Mouse (Mus musculus): ENCODE measurements at regions not wholly inside any gene's neighbourhood (a gene's known extent, or its start where the extent isn't known, plus 50 kb on each side); places are given as distances from the start of the nearest gene placed in this dataset.
A peak's percentile ranks its signal among the peaks of the same experiment; 100 is the strongest.

DNA sequence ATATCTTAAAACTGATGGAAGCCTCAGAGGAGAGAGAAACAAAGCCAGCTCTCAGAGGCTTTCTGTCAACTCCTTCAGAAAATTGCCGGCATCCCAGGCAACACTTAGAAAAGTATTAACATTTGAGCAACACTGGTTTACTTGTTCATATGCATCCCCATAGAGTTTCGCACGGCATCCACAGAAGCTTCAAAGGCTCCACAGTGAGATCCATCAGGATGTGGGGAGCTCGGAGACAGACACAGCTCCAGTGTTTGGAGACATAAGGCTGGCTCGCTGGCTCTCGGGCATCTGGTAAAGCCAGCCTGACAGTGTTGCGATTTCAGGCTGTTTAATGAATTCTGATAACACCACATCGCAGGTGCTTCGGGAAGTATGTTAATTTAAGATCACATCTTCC lies 324.7 kb upstream of the Spred2 start:
- no peaks in the 10 kb centered on the region for H3K9me3 ChIP-seq
- H3K27me3 ChIP-seq: no peaks in the 10 kb centered on the region
- H3K9ac ChIP-seq: no peak overlapping the region
- H3K36me3 ChIP-seq: no peaks in the 10 kb centered on the region
- ATAC-seq (ENCODE audit: low FRiP score): no peak
- H3K4me1 ChIP-seq (replicated peaks): peaks cover 8% of the 10 kb centered on the region
- WGBS: 70% methylated on average over 9 of the region's 9 CpGs
- H3K4me3 ChIP-seq: no peak overlapping the region
- H3K4me2 ChIP-seq: no peak overlapping the region
- 0 out of 2 replicates have a peak overlapping the region, but pooled peaks have one; percentile 55 for H3K27ac ChIP-seq

DNA sequence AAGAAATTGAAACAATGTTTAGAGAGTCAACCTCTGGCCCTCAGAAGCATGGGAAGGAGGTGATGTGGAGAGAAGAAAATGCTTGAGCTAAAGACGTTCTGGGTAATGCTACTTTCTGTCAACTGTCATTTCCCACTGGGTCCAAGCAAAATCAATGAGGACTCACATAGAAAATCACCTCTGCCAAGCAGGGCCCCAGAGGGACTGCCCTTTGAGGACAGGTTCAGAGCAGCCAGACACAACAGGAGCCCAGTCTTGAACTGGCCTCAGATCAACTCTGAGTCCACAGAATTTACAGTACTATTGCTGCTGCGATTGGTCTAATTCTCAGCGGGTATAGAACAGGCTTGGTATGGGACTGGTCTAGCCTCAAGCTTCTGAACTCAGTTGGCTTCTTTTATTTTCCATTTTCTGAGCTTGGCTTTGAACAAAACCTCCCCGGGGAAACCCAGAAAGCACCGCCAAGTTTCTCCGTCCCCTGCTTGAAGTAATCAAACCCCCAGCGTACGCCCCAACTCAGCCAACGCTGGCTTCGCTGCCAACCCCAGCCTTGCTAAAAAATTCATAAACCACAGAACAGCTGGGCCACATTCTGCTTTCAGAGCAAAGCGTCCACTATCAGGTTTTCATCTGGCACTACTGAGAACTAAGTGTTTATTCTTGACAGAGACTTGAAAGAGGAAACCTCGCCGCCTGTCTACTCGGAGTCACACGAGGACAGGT lies 322.8 kb upstream of the Spred2 start:
- Histone ChIP-seq H3K36me3 (no peaks in the 10 kb centered on the region), H3K4me2 (no peak overlapping the region), H3K27me3 (no peaks in the 10 kb centered on the region), H3K9me3 (no peaks in the 10 kb centered on the region), H3K27ac (no peak overlapping the region), H3K9ac (no peak overlapping the region), H3K4me1 (replicated peaks) (peaks cover 11% of the 10 kb centered on the region), H3K4me3 (no peak overlapping the region)
- WGBS: 86% methylated on average over 15 of the region's 15 CpGs
- ATAC-seq (ENCODE audit: low FRiP score): no peak

DNA sequence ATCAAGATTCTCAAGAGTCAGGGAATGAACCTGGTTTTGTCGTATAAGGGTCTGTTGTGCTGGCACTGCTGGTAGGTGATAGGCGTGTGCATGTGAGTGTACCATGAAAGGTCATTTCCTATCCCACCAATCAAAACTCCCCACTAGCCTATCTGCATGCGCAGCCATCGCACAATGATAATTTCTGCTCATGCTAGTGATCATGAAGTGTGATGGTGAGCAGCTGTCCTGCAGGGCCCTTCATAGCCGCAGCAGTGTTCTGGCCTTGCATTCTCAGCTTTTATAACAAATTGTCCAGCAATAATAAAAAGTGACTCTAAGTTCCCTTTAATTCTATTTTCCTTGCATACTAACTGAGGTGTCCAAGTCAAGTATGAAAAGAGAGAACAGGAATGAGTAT lies 321.7 kb upstream of the Spred2 start:
- H3K4me1 ChIP-seq (replicated peaks): peaks cover 11% of the 10 kb centered on the region
- no peaks in the 10 kb centered on the region for H3K36me3 ChIP-seq
- H3K4me2 ChIP-seq: no peak overlapping the region
- H3K4me3 ChIP-seq: no peak overlapping the region
- H3K27me3 ChIP-seq: no peaks in the 10 kb centered on the region
- 88% methylated on average over 5 of the region's 5 CpGs for WGBS
- no peak overlapping the region for H3K27ac ChIP-seq
- no peak for ATAC-seq (ENCODE audit: low FRiP score)
- H3K9me3 ChIP-seq: no peaks in the 10 kb centered on the region
- H3K9ac ChIP-seq: no peak overlapping the region

DNA sequence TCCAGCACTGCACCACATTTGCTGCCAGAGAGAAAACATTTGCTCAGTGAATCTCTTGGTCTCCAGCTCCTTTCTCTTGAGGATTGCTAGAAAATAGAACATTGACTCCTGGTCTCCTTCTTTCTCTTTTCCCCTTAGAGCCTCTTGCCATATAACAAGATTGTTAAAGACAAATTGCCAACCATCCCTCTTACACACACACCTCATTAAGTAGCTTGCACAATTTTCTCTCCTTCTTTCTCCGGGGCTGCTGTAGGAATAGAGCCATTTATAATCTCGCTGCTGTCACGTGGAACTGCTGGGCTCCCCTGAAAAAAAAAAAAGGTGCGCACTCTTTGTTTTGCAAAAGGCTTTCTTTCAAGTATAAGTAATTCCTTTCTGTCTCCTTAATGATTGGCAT lies 318.6 kb upstream of the Spred2 start:
- H3K4me2 ChIP-seq: no peak overlapping the region
- WGBS: 38% methylated on average over 4 of the region's 4 CpGs
- H3K27ac ChIP-seq: peak overlapping the region; percentile 66
- ATAC-seq (ENCODE audit: low FRiP score): no peak
- no peak overlapping the region for H3K4me3 ChIP-seq
- H3K9me3 ChIP-seq: no peaks in the 10 kb centered on the region
- H3K9ac ChIP-seq: no peak overlapping the region
- H3K4me1 ChIP-seq (replicated peaks): 0 out of 2 replicates have a peak, but pooled peaks cover 8% of the 10 kb centered on the region
- no peaks in the 10 kb centered on the region for H3K36me3 ChIP-seq
- H3K27me3 ChIP-seq: no peaks in the 10 kb centered on the region

DNA sequence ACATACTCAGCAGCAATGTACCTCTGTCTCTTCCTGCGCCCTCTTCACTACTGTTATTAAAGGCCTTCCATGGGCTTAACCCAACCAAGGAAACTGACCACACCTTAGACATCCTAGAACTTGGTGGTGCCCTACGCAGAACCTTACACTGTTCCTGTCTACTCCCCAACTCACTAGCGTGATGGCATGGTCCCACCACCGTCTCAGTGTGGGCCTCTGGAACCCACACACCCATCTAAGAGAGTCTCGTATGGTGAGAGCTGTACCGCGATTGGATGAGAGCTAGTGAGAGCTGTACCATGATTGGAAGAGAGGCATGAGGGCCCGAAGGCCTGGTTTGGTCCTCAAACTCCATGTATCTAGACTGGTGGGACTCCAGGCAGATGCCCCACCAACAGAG lies 317.2 kb upstream of the Spred2 start:
- Histone ChIP-seq H3K4me3 (no peak overlapping the region), H3K4me2 (no peak overlapping the region), H3K9me3 (no peaks in the 10 kb centered on the region), H3K36me3 (no peaks in the 10 kb centered on the region), H3K27ac (no peak overlapping the region), H3K4me1 (replicated peaks) (0 out of 2 replicates have a peak, but pooled peaks cover 8% of the 10 kb centered on the region), H3K27me3 (no peaks in the 10 kb centered on the region), H3K9ac (no peak overlapping the region)
- WGBS: 95% methylated on average over 8 of the region's 8 CpGs
- ATAC-seq (ENCODE audit: low FRiP score): no peak

DNA sequence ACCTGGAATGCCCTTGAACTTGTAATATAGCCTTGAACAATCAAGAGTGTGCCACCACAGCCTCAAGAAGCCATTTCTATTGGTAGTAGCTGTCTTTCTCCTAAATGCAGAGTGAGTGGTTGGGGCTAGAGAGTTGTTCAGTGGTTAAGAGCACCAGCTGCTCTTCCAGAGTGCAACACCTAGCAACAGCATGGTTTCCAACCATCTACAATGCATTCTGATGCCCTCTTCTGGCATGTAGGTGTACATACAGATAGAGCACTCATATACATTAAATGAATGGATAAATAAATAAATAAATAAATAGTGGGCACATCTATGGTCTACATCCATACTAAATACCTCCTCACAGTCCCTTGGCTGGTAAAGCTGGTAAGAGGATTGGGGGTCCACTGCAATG lies 316.2 kb upstream of the Spred2 start:
- ATAC-seq (ENCODE audit: low FRiP score): no peak
- H3K4me3 ChIP-seq: no peak overlapping the region
- H3K27me3 ChIP-seq: no peaks in the 10 kb centered on the region
- H3K9me3 ChIP-seq: no peaks in the 10 kb centered on the region
- H3K36me3 ChIP-seq: no peaks in the 10 kb centered on the region
- H3K4me2 ChIP-seq: no peak overlapping the region
- H3K9ac ChIP-seq: no peak overlapping the region
- H3K27ac ChIP-seq: no peak overlapping the region
- H3K4me1 ChIP-seq (replicated peaks): 0 out of 2 replicates have a peak, but pooled peaks cover 8% of the 10 kb centered on the region

DNA sequence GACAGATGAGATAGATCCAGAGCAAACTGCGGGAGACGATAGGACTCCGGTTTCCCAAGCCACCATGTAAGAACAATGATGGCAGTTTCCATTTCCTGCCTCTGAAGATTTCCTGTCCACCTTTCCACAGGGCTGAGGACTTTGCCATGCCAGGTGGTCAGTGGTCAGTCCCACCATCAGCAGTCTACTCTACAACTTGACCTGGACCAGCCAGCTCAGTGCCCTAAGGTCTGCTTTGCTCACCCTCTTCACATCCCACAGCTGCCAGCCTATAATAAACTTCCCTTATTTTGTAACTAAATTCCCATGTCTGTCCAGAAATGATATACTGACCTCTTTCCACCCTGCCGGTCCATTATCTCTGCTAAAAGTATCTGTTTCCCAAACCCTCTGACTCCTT lies 315.7 kb upstream of the Spred2 start:
- 93% methylated on average over 4 of the region's 4 CpGs for WGBS
- ATAC-seq (ENCODE audit: low FRiP score): no peak
- H3K27me3 ChIP-seq: no peaks in the 10 kb centered on the region

DNA sequence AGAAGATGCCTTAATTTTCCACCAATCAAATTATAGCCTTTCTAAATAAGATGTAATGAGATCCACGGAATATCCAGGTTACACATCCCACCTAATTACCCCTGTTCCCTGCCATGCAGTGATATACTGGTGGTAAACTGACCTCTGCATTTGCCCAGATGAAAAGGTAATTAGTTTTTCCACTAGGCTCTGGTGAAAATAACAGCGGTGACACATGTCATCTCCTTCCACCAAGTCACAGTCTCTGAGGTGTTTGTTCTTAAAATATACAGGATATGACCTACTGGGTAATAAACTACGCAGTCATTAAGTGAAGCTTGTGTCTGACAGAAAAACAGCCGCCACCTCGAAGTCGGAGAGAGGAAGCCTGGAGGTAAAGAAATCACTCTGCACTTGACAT lies 313.6 kb upstream of the Spred2 start:
- WGBS: 63% methylated on average over 6 of the region's 6 CpGs
- ATAC-seq (ENCODE audit: low FRiP score): no peak
- H3K4me2 ChIP-seq: no peak overlapping the region
- 0 out of 2 replicates have a peak, but pooled peaks cover 5% of the 10 kb centered on the region for H3K4me1 ChIP-seq (replicated peaks)
- H3K9me3 ChIP-seq: no peaks in the 10 kb centered on the region
- no peak overlapping the region for H3K27ac ChIP-seq
- H3K4me3 ChIP-seq: no peak overlapping the region
- H3K27me3 ChIP-seq: no peaks in the 10 kb centered on the region
- H3K9ac ChIP-seq: no peak overlapping the region
- H3K36me3 ChIP-seq: no peaks in the 10 kb centered on the region

More for the DNA sequence above, 315.7 kb upstream of the Spred2 start:
- Histone ChIP-seq H3K4me3 (no peak overlapping the region), H3K9me3 (no peaks in the 10 kb centered on the region), H3K4me2 (no peak overlapping the region), H3K27ac (no peak overlapping the region), H3K36me3 (no peaks in the 10 kb centered on the region), H3K9ac (no peak overlapping the region), H3K4me1 (replicated peaks) (0 out of 2 replicates have a peak, but pooled peaks cover 8% of the 10 kb centered on the region)

DNA sequence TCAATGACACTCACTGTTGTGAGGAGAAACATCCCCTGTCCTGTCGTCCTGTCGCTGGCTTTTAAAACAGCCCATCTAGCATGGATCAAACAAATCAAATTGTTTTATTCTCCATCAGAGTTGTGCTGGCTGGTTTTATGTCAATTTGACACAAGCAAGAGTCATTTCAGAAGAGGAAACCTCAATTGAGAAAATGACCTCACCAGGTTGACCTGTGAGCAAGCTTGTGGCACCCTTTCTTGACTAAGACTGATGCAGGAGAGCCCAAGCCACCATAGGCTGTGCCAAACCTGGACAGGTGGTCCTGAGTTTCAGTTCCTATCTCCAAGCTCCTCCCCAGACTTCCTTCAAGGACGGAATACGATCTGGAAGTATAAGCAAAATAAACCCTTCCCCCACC lies 313.0 kb upstream of the Spred2 start:
- H3K36me3 ChIP-seq: no peaks in the 10 kb centered on the region
- no peak overlapping the region for H3K4me2 ChIP-seq
- ATAC-seq (ENCODE audit: low FRiP score): no peak
- H3K9me3 ChIP-seq: no peaks in the 10 kb centered on the region
- no peak overlapping the region for H3K9ac ChIP-seq
- no peak overlapping the region for H3K27ac ChIP-seq
- H3K4me1 ChIP-seq (replicated peaks): 0 out of 2 replicates have a peak, but pooled peaks cover 3% of the 10 kb centered on the region
- no peaks in the 10 kb centered on the region for H3K27me3 ChIP-seq
- no peak overlapping the region for H3K4me3 ChIP-seq
- 91% methylated on average over 4 of the region's 4 CpGs for WGBS

DNA sequence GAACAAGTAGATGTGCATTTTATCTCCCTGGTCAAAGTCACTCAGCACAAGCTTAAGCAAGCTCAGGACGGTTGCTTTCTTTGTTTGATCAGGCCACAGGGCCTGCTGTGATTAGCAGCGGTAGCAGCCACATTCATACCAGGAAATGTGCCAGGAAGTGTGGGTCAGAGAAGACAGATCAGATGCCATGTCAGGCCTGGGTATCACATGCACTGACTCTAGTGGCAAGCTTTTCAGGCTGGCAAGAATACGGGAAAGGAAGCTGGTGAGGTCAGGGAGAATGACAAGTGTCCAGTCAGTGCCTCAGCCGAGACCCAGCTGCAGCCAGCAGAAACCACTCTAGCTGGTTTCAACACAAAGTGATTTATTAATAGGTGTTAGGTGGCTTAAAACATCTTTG lies 307.7 kb upstream of the Spred2 start:
- H3K36me3 ChIP-seq: no peaks in the 10 kb centered on the region
- H3K4me1 ChIP-seq (replicated peaks): no peaks in the 10 kb centered on the region
- H3K4me2 ChIP-seq: no peak overlapping the region
- no peaks in the 10 kb centered on the region for H3K9me3 ChIP-seq
- no peak overlapping the region for H3K9ac ChIP-seq
- H3K27me3 ChIP-seq: no peaks in the 10 kb centered on the region
- H3K4me3 ChIP-seq: no peak overlapping the region
- no peak overlapping the region for H3K27ac ChIP-seq
- ATAC-seq (ENCODE audit: low FRiP score): no peak
- 66% methylated on average over 4 of the region's 4 CpGs for whole genome bisulfite sequencing

DNA sequence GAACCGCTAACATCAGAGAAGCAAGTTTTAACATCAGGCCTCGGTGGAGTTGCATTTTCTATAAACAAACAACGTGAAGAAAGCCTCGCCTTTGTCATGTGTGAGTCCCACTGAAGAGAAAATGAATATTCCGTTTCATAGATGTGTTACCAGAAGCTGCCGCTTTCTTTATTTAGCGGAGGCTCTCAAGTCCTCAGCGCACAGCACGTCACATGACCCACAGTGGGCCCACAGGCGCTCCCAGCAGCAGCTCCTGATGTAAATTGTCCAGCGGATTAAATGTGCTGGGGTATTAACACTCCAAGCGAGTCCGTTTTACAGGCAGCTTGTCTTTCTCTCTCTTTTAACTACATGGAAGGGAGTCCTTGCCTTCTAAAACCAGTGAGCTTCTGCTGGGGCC lies 304.7 kb upstream of the Spred2 start:
- Histone ChIP-seq H3K9ac (no peak overlapping the region), H3K4me3 (no peak overlapping the region), H3K27ac (no peak overlapping the region), H3K27me3 (no peaks in the 10 kb centered on the region), H3K36me3 (no peaks in the 10 kb centered on the region), H3K9me3 (peaks cover 6% of the 10 kb centered on the region; the same call in 1 of the 2 replicates), H3K4me2 (no peak overlapping the region), H3K4me1 (replicated peaks) (no peaks in the 10 kb centered on the region)
- no peak for ATAC-seq (ENCODE audit: low FRiP score)
- WGBS: 80% methylated on average over 13 of the region's 13 CpGs

DNA sequence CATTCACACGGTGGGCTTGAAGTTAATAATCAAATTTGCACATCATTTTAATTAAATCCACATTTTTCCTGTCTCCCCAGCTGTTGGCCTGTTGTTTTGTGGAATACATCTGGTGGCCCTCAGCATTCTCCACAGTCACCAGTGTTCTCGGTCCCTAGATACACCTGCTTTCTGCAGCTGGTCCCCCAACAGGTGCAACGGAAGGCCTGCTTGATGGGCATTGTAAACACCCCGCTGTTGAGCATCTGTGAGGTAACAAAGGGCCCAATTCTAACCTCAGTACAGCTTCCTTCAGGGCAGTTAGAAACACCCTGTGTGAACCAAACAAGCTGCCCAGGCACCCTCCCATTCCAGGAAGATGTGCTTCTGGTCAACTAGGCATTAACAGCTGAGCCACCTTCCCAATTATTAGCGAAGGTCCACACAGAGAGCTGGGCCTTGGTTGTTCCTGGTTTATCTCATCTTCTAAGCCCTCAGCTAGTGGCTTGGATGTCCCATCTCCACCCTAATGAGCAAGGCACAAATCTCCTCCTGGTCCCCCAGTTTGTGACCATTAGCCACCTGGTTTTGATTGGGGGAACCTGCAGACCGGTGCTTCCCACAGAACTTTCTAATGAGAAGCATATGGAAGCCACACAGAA lies 293.0 kb upstream of the Spred2 start:
- Histone ChIP-seq H3K27ac (no peak overlapping the region), H3K9ac (no peak overlapping the region), H3K4me1 (replicated peaks) (no peaks in the 10 kb centered on the region), H3K27me3 (no peaks in the 10 kb centered on the region), H3K4me3 (no peak overlapping the region), H3K9me3 (no peaks in the 10 kb centered on the region), H3K4me2 (no peak overlapping the region), H3K36me3 (no peaks in the 10 kb centered on the region)
- ATAC-seq (ENCODE audit: low FRiP score): no peak
- WGBS: 78% methylated on average over 6 of the region's 6 CpGs

DNA sequence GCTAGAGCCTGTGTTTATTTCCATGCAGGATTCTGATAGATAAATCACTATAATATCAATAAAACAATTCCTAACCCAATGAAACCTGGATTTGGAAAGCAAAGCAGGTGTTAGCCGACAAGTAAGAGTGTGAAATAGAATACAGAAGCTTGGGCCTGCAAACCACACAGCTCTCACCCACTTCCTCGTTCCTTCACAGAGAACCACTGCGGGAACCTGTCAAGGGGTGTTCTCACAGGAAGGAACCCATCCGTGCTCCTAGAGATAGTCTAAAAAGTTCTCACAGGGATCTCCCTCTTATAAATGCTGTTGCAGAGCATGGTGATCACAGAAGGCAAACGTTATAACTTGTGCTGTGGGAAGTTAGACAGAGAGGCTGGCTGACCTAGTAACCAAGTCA lies 291.7 kb upstream of the Spred2 start:
- Histone ChIP-seq H3K4me3 (no peak overlapping the region), H3K27ac (no peak overlapping the region), H3K36me3 (no peaks in the 10 kb centered on the region), H3K9me3 (no peaks in the 10 kb centered on the region), H3K9ac (no peak overlapping the region), H3K4me1 (replicated peaks) (no peaks in the 10 kb centered on the region), H3K4me2 (no peak overlapping the region), H3K27me3 (no peaks in the 10 kb centered on the region)
- ATAC-seq (ENCODE audit: low FRiP score): no peak
- WGBS: 83% methylated on average over 5 of the region's 5 CpGs
